25 mouse cellular contexts compared by ENCODE assay signal in genomic region chr19:28357595-28357994, GRCm38 (mm10).
DNase-seq lines count a peak whose midpoint lies in the region; ATAC-seq and TF ChIP-seq lines count a peak whose summit lies in the region.
"Had no signal": no experiment of that assay in that cellular context is flagged by ENCODE, and none has a peak within 500 bp of the region (broad histone marks: within the 10 kb centered on the region; RNA-seq: fewer than 3 reads in every experiment).

No protein-coding gene starts in this region.

- no peaks in the 10 kb centered on the region for H3K36me3 ChIP-seq in hindbrain, postnatal 0 days (ENCODE audit: insufficient read depth, low read length)
- no peaks in the 10 kb centered on the region for H3K36me3 ChIP-seq in hindbrain, embryonic 16.5 days (ENCODE audit: control insufficient read depth, insufficient read depth, low read length)
- H3K36me3 ChIP-seq: embryonic facial prominence, embryonic 13.5 days; G1E; hindbrain, embryonic 12.5 days; limb, embryonic 10.5 days; neural tube, embryonic 12.5 days had no signal

- 59% methylated on average over 9 of the region's 9 CpGs for WGBS in hindbrain, postnatal 0 days
- WGBS in hindbrain, embryonic 16.5 days, result 74% methylated on average over 9 of the region's 9 CpGs

- no peak overlapping the region for H3K4me3 ChIP-seq in hindbrain, postnatal 0 days (ENCODE audit: low read length)
- H3K4me3 ChIP-seq in hindbrain, embryonic 16.5 days (ENCODE audit: low read length), result no peak overlapping the region
- H3K4me3 ChIP-seq: embryonic facial prominence, embryonic 13.5 days; erythroblast, embryonic 14.5 days; hindbrain, embryonic 12.5 days; left cerebral cortex, adult 2 months; limb, embryonic 10.5 days; neural tube, embryonic 12.5 days had no signal

- no peak for TF ChIP-seq CTCF in hindbrain, postnatal 0 days (IDR thresholded peaks at IDR 0.05; ENCODE audit: low read depth)

- H3K27me3 ChIP-seq in hindbrain, postnatal 0 days (ENCODE audit: insufficient read depth, low read length), result no peaks in the 10 kb centered on the region
- no peaks in the 10 kb centered on the region for H3K27me3 ChIP-seq in hindbrain, embryonic 16.5 days (replicated peaks; ENCODE audit: control insufficient read depth, insufficient read depth, low read length)
- H3K27me3 ChIP-seq: CH12.LX; embryonic facial prominence, embryonic 13.5 days; hindbrain, embryonic 12.5 days; neural tube, embryonic 12.5 days; Patski had no signal

- H3K9me3 ChIP-seq in hindbrain, postnatal 0 days (ENCODE audit: low read length), result no peaks in the 10 kb centered on the region
- H3K9me3 ChIP-seq in hindbrain, embryonic 16.5 days (ENCODE audit: control insufficient read depth, low read length), result no peaks in the 10 kb centered on the region
- H3K9me3 ChIP-seq: embryonic facial prominence, embryonic 13.5 days; G1E; hindbrain, embryonic 12.5 days; limb, embryonic 10.5 days; neural tube, embryonic 12.5 days had no signal

- no peak overlapping the region for H3K27ac ChIP-seq in hindbrain, postnatal 0 days
- no peak overlapping the region for H3K27ac ChIP-seq in hindbrain, embryonic 16.5 days (ENCODE audit: low read depth, low read length)
- H3K27ac ChIP-seq: embryonic facial prominence, embryonic 13.5 days; hindbrain, embryonic 12.5 days; kidney, postnatal 0 days; left cerebral cortex, adult 2 months; limb, embryonic 10.5 days; macrophage; neural tube, embryonic 12.5 days had no signal

- no peak overlapping the region for H3K9ac ChIP-seq in hindbrain, postnatal 0 days (replicated peaks; ENCODE audit: low read length)
- no peak overlapping the region for H3K9ac ChIP-seq in hindbrain, embryonic 16.5 days (ENCODE audit: low read depth, low read length)
- H3K9ac ChIP-seq: embryonic facial prominence, embryonic 13.5 days; hindbrain, embryonic 12.5 days; neural tube, embryonic 12.5 days had no signal

- H3K4me1 ChIP-seq in hindbrain, postnatal 0 days (ENCODE audit: insufficient read depth, low read length), result no peaks in the 10 kb centered on the region
- no peaks in the 10 kb centered on the region for H3K4me1 ChIP-seq in hindbrain, embryonic 16.5 days (ENCODE audit: control insufficient read depth, insufficient read depth, low read depth, low read length)
- H3K4me1 ChIP-seq: neural tube, embryonic 12.5 days had no signal

- no peak overlapping the region for H3K4me2 ChIP-seq in hindbrain, postnatal 0 days (ENCODE audit: low read depth, low read length)
- H3K4me2 ChIP-seq in hindbrain, embryonic 16.5 days (ENCODE audit: low read length), result no peak overlapping the region
- H3K4me2 ChIP-seq: embryonic facial prominence, embryonic 13.5 days; hindbrain, embryonic 12.5 days; midbrain, embryonic 11.5 days; neural tube, embryonic 12.5 days had no signal

- DNase-seq in hindbrain, postnatal 0 days (ENCODE audit: low spot score), result peak; percentile 62
- peak; percentile 57 for DNase-seq in brain, adult 2 months (ENCODE audit: low read depth, low spot score)
- DNase-seq in cerebellum, adult 11 months, result peak; percentile 36
- DNase-seq in cerebellum, adult 9-11 months, result peak; percentile 68
- DNase-seq in liver, result no peak
- DNase-seq in thymus, adult 18-20 months, result no peak
- DNase-seq: B cell, adult 2 months; kidney, adult 18-20 months; right cerebral cortex, postnatal 25 days; spleen, adult 18-20 months; thymus, postnatal 4 days had no signal

- ATAC-seq in hindbrain, postnatal 0 days, result 0 out of 2 replicates have a peak, but pooled peaks have one; percentile 53
- no peak for ATAC-seq in hindbrain, embryonic 16.5 days
- ATAC-seq: inflammation-experienced regulatory T-cells, adult 6 months; Patski had no signal

Comparison
In these comparisons a context has a peak if more than half of its experiments do, and no peak if none do; other contexts are left out.
1. DNase-seq: peak in hindbrain, postnatal 0 days (single experiment), brain, adult 2 months (single experiment), cerebellum, adult 11 months (single experiment) and cerebellum, adult 9-11 months (single experiment); none in liver (single experiment) and thymus, adult 18-20 months (0 of 2).